Mouse (Mus musculus) bone marrow macrophage, adult 2 months (primary cell): Measurements from ENCODE around the gene Cd300c. TPM values are rescaled to one million over a fixed set of nuclear protein-coding genes. Genes with fewer than 3 reads are reported as not detected.
"Not testable (repeated sequence)": the region's sequence is repeated elsewhere in the genome, so short reads cannot be mapped to it uniquely, and the experiment has no call there.

Experiments
- H3K27ac ChIP-seq: 2 replicates; pipeline ENCODE4 v1.5.1; 2012; ENCODE audit warnings: low read depth, low read length; ENCODE audit not compliant: insufficient read depth
- H3K4me1 ChIP-seq: 2 replicates; pipeline ENCODE4 v1.6.1; 2012; ENCODE audit warnings: low read length; ENCODE audit not compliant: control insufficient read depth, insufficient read depth
- H3K4me3 ChIP-seq: 2 replicates; pipeline ENCODE4 v1.5.1; 2012; ENCODE audit warnings: mild to moderate bottlenecking, low read length, moderate library complexity; ENCODE audit not compliant: insufficient read depth
- CTCF ChIP-seq: IDR thresholded peaks from 2 replicates; pipeline ENCODE4 v1.5.1; 2012; ENCODE audit warnings: low read depth, mild to moderate bottlenecking, low read length, moderate library complexity
- POLR2A ChIP-seq: IDR thresholded peaks from 2 replicates; pipeline ENCODE4 v1.6.1; 2012; ENCODE audit warnings: mild to moderate bottlenecking, low read depth, low read length, borderline replicate concordance
- polyA plus RNA-seq: library from polyadenylated mRNA; stranded (reverse); fragments of >200 nt; gene quantifications from 2 replicates; pipeline ENCODE4 v1.2.4, GENCODE M21; 2012; ENCODE audit not compliant: missing spikeins, insufficient read depth, insufficient read length

Gene Cd300c
- polyA plus RNA-seq, 1 experiment: 1.5 TPM

- no peak for TF ChIP-seq CTCF
- TF ChIP-seq POLR2A: no peak
- H3K4me1 ChIP-seq: peaks cover 31% of the 10 kb centered on the region
- H3K27ac ChIP-seq: peak overlapping the region; percentile 89
- peak overlapping the region; percentile 82 for H3K4me3 ChIP-seq
Observed at GRCm38 (mm10) chr11:114933591-114933990, 35.4 kb downstream of the Cd300c start.

GRCm38 (mm10) chr11:114931041-114931440 is 37.9 kb downstream of the Cd300c start:
- Histone ChIP-seq H3K4me1 (peaks cover 54% of the 10 kb centered on the region), H3K27ac (peak overlapping the region; percentile 99), H3K4me3 (peak overlapping the region; percentile 66)
- no peak for TF ChIP-seq POLR2A
- TF ChIP-seq CTCF: no peak

- Histone ChIP-seq H3K27ac (peak overlapping the region; percentile 91), H3K4me3 (peak overlapping the region; percentile 27), H3K4me1 (peaks cover 46% of the 10 kb centered on the region)
- no peak for TF ChIP-seq POLR2A
- no peak for TF ChIP-seq CTCF
Observed at GRCm38 (mm10) chr11:114929581-114929980, 39.4 kb downstream of the Cd300c start.

GRCm38 (mm10) chr11:114923961-114924360 is 45.0 kb downstream of the Cd300c start:
- no peak overlapping the region for H3K27ac ChIP-seq
- peaks cover 27% of the 10 kb centered on the region for H3K4me1 ChIP-seq
- no peak overlapping the region for H3K4me3 ChIP-seq
- no peak for TF ChIP-seq POLR2A
- TF ChIP-seq CTCF: peak; percentile 55; the same call in 1 of the 2 replicates

- peaks cover 14% of the 10 kb centered on the region for H3K4me1 ChIP-seq
- no peak overlapping the region for H3K27ac ChIP-seq
- no peak overlapping the region for H3K4me3 ChIP-seq
- TF ChIP-seq POLR2A (no peak), CTCF (no peak)
Observed at GRCm38 (mm10) chr11:114922439-114922838, 46.5 kb downstream of the Cd300c start.

- H3K4me3 ChIP-seq: no peak overlapping the region
- peaks cover 43% of the 10 kb centered on the region for H3K4me1 ChIP-seq
- H3K27ac ChIP-seq: peak overlapping the region; percentile 70
- TF ChIP-seq CTCF: no peak
- TF ChIP-seq POLR2A: no peak
Observed at GRCm38 (mm10) chr11:114917120-114917519, 51.8 kb downstream of the Cd300c start.

- Histone ChIP-seq H3K27ac (peak overlapping the region; percentile 96), H3K4me3 (no peak overlapping the region), H3K4me1 (peaks cover 43% of the 10 kb centered on the region)
- TF ChIP-seq CTCF (no peak), POLR2A (no peak)
Observed at GRCm38 (mm10) chr11:114914978-114915377, 54.0 kb downstream of the Cd300c start.

GRCm38 (mm10) chr11:114912847-114913246 is 56.1 kb downstream of the Cd300c start:
- H3K4me3 ChIP-seq: no peak overlapping the region
- TF ChIP-seq CTCF (peak; percentile 75), POLR2A (no peak)
- peaks cover 58% of the 10 kb centered on the region for H3K4me1 ChIP-seq
- H3K27ac ChIP-seq: peak overlapping the region; percentile 96

- TF ChIP-seq CTCF: peak; percentile 81
- H3K4me3 ChIP-seq, H3K27ac ChIP-seq: not testable (repeated sequence)
- peaks cover 58% of the 10 kb centered on the region for H3K4me1 ChIP-seq
Observed at GRCm38 (mm10) chr11:114909538-114909937, 59.4 kb downstream of the Cd300c start.

GRCm38 (mm10) chr11:114908086-114908485 is 60.9 kb downstream of the Cd300c start:
- Histone ChIP-seq H3K4me1 (peaks cover 57% of the 10 kb centered on the region), H3K27ac (peak overlapping the region; percentile 84), H3K4me3 (no peak overlapping the region)
- no peak for TF ChIP-seq POLR2A
- no peak for TF ChIP-seq CTCF

- peak overlapping the region; percentile 84 for H3K27ac ChIP-seq
- H3K4me3 ChIP-seq: no peak overlapping the region
- H3K4me1 ChIP-seq: peaks cover 61% of the 10 kb centered on the region
- TF ChIP-seq CTCF: no peak
- TF ChIP-seq POLR2A: no peak
Observed at GRCm38 (mm10) chr11:114907567-114907966, 61.4 kb downstream of the Cd300c start.

Other genes starting within 250 kb of the Cd300c start
- gene Dnaic2, start 241.7 kb downstream of the Cd300c start, polyA plus RNA-seq: not detected in 2 replicates
- gene Kif19a, start 203.8 kb downstream of the Cd300c start, polyA plus RNA-seq: 2.5 and 3.0 TPM in 2 replicates
- gene Btbd17, start 173.2 kb downstream of the Cd300c start, polyA plus RNA-seq: not detected in 2 replicates
- gene Gpr142, start 170.2 kb downstream of the Cd300c start, polyA plus RNA-seq: not detected in 2 replicates
- 35.4 and 38.0 TPM in 2 replicates for gene Gprc5c, start 118.0 kb downstream of the Cd300c start, polyA plus RNA-seq
- 202 and 239 TPM in 2 replicates for gene Cd300a, start 79.1 kb downstream of the Cd300c start, polyA plus RNA-seq
- gene Cd300lb, start 34.8 kb downstream of the Cd300c start, polyA plus RNA-seq: 194 and 220 TPM in 2 replicates
- 112 and 116 TPM in 2 replicates for gene Cd300ld, start 20.8 kb upstream of the Cd300c start, polyA plus RNA-seq
- gene Cd300c2, start 32.7 kb upstream of the Cd300c start, polyA plus RNA-seq: 447 and 482 TPM in 2 replicates
- 3.4 and 5.1 TPM in 2 replicates for gene Cd300ld2, start 47.0 kb upstream of the Cd300c start, polyA plus RNA-seq
- gene Cd300ld4, start 57.9 kb upstream of the Cd300c start, polyA plus RNA-seq: 28.8 and 32.2 TPM in 2 replicates
- 16.3 and 17.2 TPM in 2 replicates for gene Cd300ld5, start 68.6 kb upstream of the Cd300c start, polyA plus RNA-seq
- gene Cd300ld3, start 79.3 kb upstream of the Cd300c start, polyA plus RNA-seq: 542 and 670 TPM in 2 replicates
- 10.0 and 11.1 TPM in 2 replicates for gene Cd300e, start 93.0 kb upstream of the Cd300c start, polyA plus RNA-seq
- gene Rab37, start 122.3 kb upstream of the Cd300c start, polyA plus RNA-seq: not detected in 2 replicates
- 1.9 and 2.9 TPM in 2 replicates for gene Cd300lf, start 164.8 kb upstream of the Cd300c start, polyA plus RNA-seq
- 76.2 and 78.8 TPM in 2 replicates for gene Slc9a3r1, start 194.2 kb upstream of the Cd300c start, polyA plus RNA-seq
- 40.2 and 42.7 TPM in 2 replicates for gene Tmem104, start 218.3 kb upstream of the Cd300c start, polyA plus RNA-seq
- 23.5 and 24.0 TPM in 2 replicates for gene Nat9, start 218.7 kb upstream of the Cd300c start, polyA plus RNA-seq